Mouse (Mus musculus) gastrocnemius, postnatal 36 days (tissue): Measurements from ENCODE around the gene Cct2. TPM values are rescaled to one million over a fixed set of nuclear protein-coding genes. Genes with fewer than 3 reads are reported as not detected.
"Not testable (repeated sequence)": the region's sequence is repeated elsewhere in the genome, so short reads cannot be mapped to it uniquely, and the experiment has no call there.

Source experiments
- DNase-seq, 2 experiments: peaks; one replicate each; pipeline ENCODE4 v3.0.0; 2022
- intact Hi-C: fragments of 180-260 bp; cut with DNase I; formaldehyde crosslinking; loops from one replicate; pipeline ENCODE4 v1.15.1; 2025
- total RNA-seq, 2 experiments: library from RNA; stranded (reverse); gene quantifications; 2 replicates each; pipeline ENCODE4 v1.2.3; 2021

Cct2 gene
- total RNA-seq, 2 experiments from 2014 or later = 93.1 to 119 TPM

DNA sequence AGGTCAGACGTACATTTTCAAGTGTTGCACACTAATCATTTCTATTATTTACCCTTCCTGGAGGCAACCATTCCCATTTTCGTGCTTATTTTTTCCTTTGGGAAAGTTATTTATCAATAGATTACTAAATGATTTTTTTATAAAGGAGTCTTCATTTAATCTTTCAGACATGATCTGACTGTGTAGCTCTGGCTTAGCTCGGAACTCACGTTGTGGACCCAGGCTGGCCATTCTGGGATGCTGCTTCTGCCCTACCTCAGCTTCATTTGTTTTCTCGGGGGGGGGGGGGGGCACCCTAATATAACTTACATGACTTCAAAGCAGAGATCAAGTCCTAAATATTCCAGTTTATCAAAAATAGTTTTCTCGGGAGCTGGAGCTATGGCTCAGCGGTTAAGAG, 462 bp upstream of the Cct2 start:
- no peak for DNase-seq
- intact Hi-C loops = loop anchor here (5.0 kb wide), 2 partner anchors 83 to 143 kb away; partner anchors contain the start of gene Frs2

DNA sequence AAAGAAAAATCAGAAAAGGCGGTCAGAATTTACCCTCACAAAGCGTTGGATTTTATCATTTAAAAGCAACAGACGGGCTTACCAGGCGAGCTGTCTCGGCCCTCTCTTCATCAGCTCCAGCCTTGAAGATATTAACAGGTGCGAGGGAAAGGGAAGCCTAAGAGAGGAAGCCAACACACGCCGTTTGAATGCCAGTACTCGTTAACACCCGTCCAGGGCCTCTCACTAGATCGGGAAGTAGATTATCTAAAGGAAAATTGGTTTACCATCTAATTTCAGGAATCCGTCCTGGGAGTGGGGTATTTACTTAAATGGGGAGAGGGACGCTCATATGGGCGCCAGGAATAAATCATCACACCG, 740 bp downstream of the Cct2 start:
- intact Hi-C loops = loop anchor here (5.0 kb wide), 2 partner anchors 84 to 144 kb away; partner anchors contain the start of gene Frs2
- no peak for DNase-seq

DNA sequence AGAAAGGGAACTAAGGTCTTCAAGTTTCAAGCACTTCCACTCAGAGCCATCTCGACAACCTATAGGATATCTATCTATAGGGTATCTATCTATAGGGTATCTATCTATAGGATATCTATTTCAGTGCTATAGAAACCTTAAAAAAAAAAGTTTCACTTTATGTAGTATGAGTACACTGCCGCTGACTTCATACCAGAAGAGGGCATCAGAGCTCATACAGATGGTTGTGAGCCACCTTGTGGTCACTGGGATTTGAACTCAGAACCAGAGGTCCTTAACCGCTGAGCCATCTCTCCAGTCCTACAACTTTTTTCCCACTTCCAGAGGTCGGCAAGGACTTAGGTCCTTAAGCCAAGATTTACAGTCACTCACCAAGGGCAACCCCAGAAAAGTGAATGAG, 7.9 kb downstream of the Cct2 start:
- DNase-seq = no peak
- intact Hi-C loops = no loop called here

DNA sequence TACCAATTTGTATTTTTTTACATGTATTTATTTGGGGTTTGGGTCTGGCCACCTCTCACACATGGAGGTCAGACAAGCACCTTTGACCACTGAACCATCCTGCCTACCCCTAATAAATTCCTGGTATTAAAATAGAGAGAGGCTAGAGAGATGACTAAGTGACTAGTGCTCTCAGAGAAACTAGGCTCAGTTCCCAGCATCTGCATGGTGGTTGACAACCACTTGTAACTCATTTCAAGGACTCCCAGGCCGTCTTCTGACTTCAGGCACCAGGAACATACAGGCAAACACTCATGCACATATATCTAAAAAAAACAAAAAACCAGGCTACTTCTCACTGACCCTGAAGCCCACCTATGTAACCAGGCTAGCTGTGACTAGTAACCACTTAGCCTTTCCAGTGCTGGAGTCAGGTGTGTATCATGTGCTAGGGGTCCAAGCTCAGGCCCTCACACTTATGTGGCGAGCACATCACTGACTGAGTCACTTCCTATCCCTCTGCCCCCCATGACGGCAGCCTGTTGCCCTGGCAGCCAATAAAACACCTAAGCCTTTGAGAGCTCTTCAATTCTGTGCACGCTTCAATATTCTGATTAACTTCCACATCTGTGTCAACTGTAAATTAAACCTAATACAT, 13.5 kb downstream of the Cct2 start:
- intact Hi-C loops = no loop called here
- no peak for DNase-seq

DNA sequence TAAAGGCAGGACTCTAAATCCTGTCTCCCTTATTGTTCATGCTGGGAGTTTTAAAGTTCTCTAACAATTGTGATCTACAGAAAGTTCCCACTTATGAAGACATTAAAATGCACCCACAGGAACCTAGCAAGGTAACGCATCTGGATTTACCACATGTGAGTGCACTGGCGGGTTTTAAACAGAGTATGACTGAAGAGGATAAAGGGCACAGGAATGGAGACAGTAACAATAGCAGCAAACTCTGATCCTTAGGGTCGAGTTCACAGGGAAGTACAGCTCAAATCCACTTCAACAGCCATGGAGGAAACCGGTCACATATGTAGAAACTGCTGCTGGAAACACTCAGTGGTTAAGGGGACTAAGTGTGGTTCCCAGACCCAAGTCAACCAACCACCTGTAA, 14.4 kb downstream of the Cct2 start:
- intact Hi-C loops = no loop called here

DNA sequence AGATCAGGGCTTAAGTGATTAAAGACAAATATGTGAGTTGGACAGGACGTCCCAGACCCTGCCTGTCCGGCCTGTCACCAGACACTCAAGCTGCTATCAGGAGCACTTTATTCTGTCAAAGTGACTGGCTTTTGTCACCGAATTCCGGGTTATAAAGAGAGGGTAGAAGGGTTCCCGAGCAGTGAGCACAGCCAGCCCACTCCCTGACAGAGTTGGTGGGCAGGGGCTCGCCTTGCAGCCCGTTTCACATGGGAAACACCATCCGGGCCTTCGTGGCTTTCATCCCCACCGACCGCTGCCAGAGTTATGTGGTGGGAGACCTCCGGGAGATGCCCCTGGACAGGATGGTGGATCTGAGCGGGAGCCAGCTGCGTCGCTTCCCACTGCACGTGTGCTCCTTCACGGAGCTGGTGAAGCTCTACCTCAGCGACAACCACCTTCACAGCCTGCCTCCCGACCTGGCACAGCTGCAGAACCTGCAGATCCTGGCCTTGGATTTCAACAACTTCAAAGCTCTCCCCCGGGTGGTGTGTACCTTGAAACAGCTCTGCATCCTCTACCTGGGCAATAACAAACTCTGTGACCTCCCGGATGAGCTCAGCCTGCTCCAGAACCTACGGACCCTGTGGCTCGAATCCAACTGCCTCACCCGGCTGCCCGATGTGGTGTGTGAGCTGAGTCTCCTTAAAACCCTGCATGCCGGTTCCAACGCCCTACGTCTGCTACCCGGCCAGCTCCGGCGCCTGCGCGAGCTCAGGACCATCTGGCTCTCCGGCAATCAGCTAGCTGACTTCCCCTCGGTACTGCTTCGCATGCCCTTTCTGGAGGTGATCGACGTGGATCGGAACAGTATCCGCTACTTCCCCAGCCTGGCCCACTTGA, 18.2 kb downstream of the Cct2 start, which contains the start of gene Lrrc10:
Gene Lrrc10, plus strand, starts transcription at position 167 of the 882 bp plus-strand sequence.
- DNase-seq = no peak
- intact Hi-C loops = no loop called here

More for the DNA sequence above, 14.4 kb downstream of the Cct2 start:
- DNase-seq = no peak

DNA sequence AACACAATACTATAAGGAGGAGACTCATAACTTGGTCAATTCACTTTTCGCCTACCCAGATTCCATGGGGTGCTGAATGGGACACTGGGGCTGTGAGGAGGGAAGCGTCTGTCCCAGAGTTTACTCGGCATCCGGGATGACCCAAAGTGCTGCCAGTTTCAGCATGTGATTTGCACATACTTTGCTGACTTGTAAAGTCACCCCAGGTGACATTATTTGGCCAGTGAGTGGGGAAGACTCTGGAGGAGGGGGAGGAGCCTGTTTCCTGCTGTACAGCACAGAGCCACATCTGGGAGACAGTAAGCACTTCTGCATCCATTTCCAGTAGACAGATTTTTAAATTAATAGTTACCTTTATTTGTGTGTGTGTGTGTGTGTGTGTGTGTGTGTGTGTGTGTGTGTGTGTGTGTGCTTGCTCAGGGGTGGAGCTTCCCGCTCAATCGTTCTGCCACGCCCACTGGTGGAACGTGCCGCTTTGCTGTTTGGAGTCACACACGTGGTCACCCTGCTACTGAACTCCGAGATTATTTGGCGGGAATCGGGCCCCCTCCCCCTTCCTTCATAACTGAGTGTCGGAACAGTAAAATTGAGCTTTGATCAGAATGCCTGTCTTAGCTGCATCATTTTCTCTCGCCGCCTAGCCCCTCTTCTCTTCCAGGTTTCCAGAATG, 20.0 kb downstream of the Cct2 start:
- intact Hi-C loops, DNase-seq: not testable (repeated sequence)

DNA sequence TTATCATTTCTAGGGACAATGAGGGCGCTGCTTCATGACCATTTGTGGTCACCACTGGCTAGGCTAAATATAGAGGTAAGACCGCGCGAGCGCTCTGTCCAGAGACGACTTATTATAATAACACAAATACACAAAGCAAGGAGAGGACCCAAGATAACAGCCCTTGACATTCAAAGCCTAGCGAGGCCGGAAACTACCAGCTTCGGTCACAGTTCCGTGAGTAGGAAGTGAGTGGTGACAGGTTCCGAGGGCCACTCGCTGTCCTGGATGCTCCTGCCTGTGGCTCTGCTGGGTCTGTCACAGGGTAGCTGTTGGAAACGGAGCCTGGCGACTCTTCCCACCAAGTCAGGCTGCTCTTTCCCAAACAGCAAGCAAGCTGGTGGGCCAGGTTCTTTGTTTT, 21.3 kb downstream of the Cct2 start:
- intact Hi-C loops = no loop called here
- no peak for DNase-seq

DNA sequence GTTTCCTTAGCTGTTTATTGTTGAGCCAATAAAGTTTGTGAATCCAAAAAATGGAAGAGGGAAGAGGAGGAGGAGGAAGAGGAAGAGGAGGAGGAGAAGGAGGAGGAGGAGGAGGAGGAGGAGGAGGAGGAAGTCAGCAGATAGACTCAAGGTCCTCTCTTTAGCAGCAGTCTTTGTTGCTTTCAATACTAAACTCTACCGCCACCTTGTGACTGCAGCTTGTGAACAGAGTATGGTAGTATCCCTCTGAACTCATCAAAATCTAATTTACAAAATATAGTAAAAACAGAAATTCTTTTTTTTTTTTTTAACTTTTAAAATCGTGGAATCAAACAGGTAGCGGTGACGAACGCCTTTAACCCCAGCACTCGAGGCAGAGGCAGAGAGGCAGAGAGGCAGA, 23.3 kb downstream of the Cct2 start:
- intact Hi-C loops = no loop called here

DNA sequence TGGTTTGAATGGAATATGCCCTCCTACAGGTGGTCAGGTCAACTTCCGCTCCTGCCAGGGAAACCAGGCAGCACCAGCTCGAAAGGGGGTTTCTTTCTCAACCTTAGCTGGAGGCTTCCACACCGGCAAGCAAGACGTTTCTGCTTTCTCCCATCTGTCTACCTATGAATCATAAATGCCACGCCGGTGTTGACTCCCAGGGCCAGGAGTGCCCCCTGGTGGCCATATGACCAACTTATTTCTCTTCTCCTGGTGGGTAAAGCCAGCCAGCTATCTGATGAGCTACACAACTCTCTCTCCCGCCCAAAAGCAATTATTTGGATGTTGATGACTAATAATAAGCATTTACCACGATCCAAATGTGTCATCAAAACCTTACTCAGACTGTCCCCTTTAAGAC, 29.8 kb downstream of the Cct2 start:
- intact Hi-C loops = loop anchor here (5.0 kb wide), 1 partner anchor 51 kb away; no protein-coding TSS in a partner anchor
- peak; percentile 64 to 78 for DNase-seq

More for the DNA sequence above, 23.3 kb downstream of the Cct2 start:
- no peak for DNase-seq

DNA sequence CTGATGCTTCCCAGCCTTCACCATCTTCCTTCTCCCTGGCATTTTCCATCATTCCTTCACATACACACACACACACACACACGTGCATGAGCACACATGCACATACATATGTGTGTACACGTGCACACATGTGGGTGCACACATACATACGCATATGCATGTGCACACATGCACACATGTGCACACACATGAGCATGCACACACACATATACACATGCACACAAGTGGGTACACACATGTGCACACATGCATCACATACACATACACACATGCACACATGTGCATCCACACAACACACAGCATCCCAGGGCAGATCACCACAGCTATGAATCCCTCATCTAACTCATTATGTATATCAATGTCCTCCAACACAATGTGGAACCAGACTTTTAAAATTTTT, 32.5 kb downstream of the Cct2 start:
- DNase-seq = no peak
- intact Hi-C loops = loop anchor here (5.0 kb wide), 1 partner anchor 49 kb away; no protein-coding TSS in a partner anchor

DNA sequence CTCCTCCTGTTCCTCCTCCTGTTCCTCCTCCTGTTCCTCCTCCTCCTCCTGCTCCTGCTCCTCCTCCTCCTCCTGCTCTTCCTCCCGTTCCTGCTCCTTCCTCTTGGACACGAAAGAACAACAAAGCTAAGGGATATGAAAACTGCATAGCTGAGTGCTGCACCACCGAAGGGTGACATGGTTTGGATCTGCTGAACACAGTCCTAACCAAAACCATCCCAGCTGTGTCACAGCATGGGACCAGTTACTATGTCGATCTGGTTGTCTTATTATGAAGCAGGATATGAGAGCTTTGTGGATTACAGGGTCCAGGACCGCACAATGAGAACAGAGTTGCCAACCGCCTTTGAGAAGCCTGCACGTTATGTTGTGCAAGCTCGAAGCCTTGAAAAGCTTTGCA, 37.4 kb downstream of the Cct2 start:
- DNase-seq = no peak
- intact Hi-C loops = loop anchor here (5.0 kb wide), 1 partner anchor 34 kb away; no protein-coding TSS in a partner anchor

DNA sequence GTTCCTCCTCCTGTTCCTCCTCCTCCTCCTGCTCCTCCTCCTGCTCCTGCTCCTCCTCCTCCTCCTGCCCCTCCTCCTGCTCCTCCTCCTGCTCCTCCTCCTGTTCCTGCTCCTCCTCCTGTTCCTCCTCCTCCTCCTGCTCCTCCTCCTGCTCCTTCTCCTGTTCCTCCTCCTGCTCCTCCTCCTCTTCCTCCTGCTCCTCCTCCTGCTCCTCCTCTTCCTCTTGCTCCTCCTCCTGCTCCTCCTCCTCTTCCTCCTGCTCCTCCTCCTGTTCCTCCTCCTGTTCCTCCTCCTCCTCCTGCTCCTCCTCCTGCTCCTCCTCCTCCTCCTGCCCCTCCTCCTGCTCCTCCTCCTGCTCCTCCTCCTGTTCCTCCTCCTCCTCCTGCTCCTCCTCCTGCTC, 37.8 kb downstream of the Cct2 start:
- not testable (repeated sequence) for DNase-seq
- intact Hi-C loops = loop anchor here (5.0 kb wide), 1 partner anchor 33 kb away; no protein-coding TSS in a partner anchor

DNA sequence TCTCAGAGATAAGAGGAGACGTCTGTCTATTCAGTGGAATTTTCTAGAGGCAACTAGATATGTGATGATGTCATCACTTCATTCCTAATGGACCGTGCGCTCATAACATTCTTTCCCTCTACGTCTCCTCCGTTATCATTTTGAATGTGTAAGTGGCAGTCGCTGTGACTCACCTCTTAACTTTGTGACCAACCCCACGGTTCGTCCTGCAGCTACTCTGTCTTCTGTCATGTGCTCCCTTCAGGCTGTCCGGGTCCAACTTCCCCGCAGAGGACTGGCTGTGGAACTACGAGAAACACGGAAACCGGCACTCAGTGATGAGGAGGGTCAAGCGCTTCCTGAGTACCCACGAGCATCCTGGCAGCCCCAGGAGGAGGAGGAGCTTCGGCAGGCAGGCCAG, 39.9 kb downstream of the Cct2 start:
- intact Hi-C loops = no loop called here
- no peak for DNase-seq

DNA sequence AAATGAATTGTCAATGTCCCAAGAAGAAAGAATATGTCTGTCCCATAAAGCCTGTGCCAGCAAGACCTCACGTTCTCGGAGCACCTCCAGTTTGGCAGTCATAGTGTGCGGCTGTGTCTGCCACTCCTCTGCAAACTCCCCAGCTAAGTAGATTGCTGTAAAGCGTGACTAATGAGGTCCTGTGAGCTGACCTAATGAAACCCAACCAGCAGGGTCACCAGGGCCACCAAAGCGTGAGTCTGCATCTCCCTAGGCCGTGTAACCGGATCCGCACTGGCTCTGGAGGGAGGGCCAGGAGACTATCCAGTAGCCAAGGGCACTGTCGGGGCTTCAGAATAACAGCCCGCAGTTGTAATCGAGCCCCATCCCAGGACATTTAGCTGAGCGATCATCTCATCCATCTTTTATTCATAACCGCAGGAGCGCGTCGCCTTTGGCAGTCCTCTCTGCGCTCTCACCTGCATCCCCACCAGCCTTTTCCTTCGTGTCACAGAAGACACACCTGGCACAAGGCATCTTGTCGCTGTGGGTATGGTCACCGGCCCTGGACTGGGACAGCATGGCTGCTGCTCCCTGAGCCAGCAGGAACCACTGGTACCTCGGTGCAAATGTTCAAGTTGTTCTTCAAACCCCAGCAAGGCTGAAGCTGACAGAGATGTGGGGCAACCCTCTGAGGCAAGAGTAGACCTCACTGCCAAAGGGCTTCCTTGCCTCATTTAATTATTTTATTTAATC, 42.4 kb downstream of the Cct2 start:
- intact Hi-C loops = no loop called here

DNA sequence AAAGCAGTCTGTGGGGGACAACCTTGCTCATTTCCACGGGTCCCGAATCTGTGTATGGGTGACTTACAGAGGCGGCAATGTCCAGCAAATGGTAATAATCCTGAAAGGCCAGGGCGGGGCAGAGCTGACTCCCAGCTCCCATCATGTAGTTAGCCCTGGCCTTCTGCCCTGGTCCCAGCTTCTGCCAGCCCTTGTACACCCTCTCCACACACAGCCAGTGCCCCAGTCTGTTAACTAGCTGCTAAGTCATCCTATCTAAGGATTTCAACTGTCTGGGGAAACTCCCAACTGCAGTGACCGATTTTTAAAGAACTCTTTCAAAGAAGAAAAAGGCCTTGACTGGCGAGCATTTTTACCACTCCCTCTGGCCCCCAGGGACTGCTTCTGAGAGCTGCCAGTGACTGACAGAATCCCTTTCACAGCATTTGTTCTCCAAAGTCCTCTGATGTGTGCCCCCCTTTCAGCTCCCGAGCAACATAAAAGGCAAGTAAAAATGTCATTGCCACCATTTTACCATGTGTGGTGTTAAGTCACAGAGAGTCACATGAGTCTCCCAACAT, 45.3 kb downstream of the Cct2 start:
- DNase-seq = peak; percentile 43 to 44
- intact Hi-C loops = no loop called here

More for the DNA sequence above, 42.4 kb downstream of the Cct2 start:
- peak; percentile 49 to 59 for DNase-seq

DNA sequence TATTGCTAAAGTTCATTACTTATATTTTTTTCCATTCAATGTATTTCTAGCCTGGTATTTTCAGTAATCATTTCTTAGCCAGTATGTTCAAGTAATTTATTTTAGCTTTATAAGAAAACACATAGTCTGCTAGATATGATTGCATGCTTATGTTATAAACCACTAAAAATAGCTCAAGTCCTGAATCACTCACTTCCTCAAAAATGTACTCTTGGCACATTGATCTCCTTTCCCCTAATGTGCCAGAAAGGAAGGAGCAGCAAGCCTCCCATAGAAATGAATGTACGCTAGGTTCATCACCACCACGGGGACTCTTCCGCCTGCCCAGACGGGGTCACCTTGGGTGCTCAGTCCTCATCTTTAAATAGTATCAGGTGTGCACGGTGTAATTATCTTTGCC, 49.0 kb downstream of the Cct2 start:
- DNase-seq = no peak
- intact Hi-C loops = no loop called here

DNA sequence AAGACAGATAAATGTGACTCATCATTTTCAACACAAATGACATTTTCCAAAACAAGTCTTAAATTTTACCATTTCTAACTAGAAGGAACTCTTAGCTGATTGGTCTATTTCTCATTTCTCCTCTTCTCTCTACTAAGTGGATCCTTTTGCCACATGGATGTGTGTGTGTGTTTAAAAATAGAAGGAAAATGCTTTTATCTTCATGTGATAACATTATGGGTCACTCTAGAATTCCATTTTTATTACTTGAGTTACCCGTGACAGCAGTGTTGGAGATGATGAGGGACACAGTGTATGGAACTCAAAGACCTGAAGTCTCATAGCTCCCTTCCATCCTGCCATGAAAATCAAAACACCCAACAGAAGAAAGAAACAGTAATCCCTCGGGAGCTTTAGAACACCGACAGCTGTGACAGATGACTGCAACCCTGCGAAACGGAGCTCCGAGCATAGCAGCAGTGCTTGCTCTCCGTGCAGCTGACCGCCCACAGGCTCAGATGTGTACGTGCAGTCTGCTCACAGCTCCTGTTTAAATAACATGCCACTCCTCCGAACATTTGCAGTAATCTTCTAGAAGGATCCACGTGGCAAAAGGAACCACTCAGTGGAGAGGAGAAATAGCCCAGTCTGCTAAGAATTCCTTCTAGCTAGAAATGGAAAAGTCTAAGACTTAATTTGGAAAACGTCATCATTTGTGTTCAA, 49.8 kb downstream of the Cct2 start:
- DNase-seq = no peak
- intact Hi-C loops = no loop called here

DNA sequence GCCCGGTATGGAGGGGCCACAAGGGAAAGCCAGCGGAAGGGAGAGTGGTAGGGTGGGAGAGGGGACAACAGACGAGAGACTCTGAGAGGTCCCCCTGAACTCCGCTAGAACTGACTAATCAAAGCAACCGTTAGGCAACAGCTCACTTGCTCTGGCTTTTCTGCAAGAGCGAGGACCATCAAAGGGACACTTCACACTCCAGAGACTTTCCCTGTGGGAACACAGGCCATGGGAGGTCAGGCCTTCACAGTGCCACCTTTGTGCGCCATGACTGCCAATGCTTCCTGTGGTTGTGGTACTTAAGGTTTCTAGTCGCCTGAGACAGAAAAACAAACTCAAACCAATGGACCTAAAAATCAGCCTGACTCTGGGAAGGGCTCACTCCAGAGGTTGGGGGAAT, 52.6 kb downstream of the Cct2 start:
- intact Hi-C loops = no loop called here
- no peak for DNase-seq
